Mouse (Mus musculus) lung, adult 2 months (tissue): ENCODE results near the gene Wipf1. TPM values are rescaled to one million over a fixed set of nuclear protein-coding genes. Genes with fewer than 3 reads are reported as not detected.

Experiments
- DNase-seq: peaks from one replicate; pipeline ENCODE4 v3.0.0; 2022
- H3K4me1 ChIP-seq: fragments of 200-500 bp; 2 replicates; pipeline ENCODE4 v1.6.1; 2011; ENCODE audit warnings: low read length; ENCODE audit not compliant: control insufficient read depth, insufficient read depth
- H3K4me3 ChIP-seq: fragments of 200-500 bp; replicated peaks from 2 replicates; pipeline ENCODE3; 2011; ENCODE audit warnings: low read depth, mild to moderate bottlenecking, control low read depth, low read length; ENCODE audit errors: extremely low read depth
- CTCF ChIP-seq: fragments of 200-500 bp; IDR thresholded peaks from 2 replicates; pipeline ENCODE4 v1.5.1; 2011; ENCODE audit warnings: mild to moderate bottlenecking, low read length, control low read depth; ENCODE audit not compliant: insufficient read depth
- POLR2A ChIP-seq: fragments of 200-500 bp; IDR thresholded peaks from 2 replicates; pipeline ENCODE4 v1.6.1; 2011; ENCODE audit warnings: low read depth, mild to moderate bottlenecking, control low read depth, low read length, borderline replicate concordance; ENCODE audit errors: extremely low read depth
- WGBS: fragments of 180-500 bp; shearing (Covaris S2); methylation state at CpG from one replicate; pipeline ENCODE4 v1.1.7; 2018; 5-methylcytosine and 5-hydroxymethylcytosine counted together
- polyA plus RNA-seq: library from polyadenylated mRNA; depleted of rRNA; stranded (reverse); fragments of >200 nt; gene quantifications from 2 replicates; pipeline ENCODE4 v1.2.3, GENCODE M21; 2012

The Wipf1 gene
- polyA plus RNA-seq, 1 experiment, result 23.1 TPM

DNA sequence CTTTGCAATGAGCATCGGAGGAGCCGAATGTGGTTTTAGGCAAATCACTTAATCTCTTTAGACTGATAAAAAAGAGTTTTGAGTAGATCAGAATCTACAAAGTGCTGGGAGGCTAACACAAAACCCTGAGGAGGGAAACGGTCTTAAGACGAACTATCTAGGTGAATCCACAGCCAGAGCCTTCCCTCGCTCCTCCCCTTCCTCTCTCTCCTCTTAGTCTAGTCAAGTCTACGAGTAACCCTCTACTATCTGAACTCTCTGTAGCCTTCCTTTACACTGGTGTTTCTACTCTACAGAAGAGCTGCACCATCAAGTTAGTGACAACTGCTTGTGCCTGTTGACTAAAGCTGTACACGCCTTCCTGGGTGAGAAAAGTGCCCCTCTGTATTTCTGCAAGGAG, 77.0 kb downstream of the Wipf1 start:
- Histone ChIP-seq H3K4me3 (no peak overlapping the region), H3K4me1 (peaks cover 5% of the 10 kb centered on the region; the same call in 1 of the 2 replicates)
- TF ChIP-seq POLR2A (no peak), CTCF (no peak)
- 76% methylated on average over 7 of the region's 7 CpGs for WGBS
- DNase-seq, result no peak

DNA sequence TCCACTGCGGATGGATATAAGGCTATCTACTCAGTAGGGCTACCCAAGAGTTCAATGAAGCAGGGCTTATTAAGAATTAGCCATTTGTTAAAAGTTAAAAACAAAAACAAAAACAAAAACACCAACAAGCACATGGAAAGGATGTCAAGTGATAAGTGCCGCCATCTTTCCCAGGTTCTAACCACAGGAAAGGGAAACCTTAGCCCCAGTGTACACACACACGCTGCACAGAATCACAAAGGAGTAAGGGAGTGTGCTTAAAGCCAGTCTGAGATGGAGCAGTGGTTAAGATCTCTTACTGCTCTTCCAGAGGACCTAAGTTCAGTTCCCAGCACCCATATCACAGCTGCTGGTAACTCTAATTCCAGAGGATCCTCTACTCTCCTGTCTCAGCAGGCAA, 78.0 kb downstream of the Wipf1 start:
- 95% methylated on average over 3 of the region's 3 CpGs for WGBS
- no peak for DNase-seq
- peaks cover 5% of the 10 kb centered on the region; the same call in 1 of the 2 replicates for H3K4me1 ChIP-seq
- no peak for TF ChIP-seq CTCF
- no peak for TF ChIP-seq POLR2A
- H3K4me3 ChIP-seq, result no peak overlapping the region

DNA sequence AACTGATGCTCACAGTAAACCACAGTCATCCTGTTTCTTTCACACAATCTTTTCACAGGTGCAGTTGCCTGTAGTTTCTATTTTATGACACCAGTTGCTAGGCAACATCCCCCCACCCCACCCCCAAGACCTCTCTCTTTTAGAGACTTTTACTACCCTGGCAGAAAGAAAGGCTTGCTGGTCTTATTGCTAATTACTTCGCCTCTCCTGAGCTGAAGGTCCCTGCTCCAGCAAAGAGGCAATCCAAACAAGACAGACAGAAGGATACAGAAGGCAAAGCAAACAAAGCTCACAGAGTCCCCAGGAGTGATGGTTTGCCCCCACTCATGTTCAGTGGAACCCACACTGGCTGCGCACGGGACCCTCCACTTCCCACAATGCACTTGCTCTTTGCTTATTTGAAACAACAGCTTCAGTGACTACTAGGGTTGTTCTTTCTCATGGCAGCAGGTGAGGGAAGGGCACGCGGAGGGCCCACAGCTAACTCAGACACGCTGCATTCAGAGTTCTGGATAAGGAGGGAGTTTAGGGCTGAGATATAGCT, 79.3 kb downstream of the Wipf1 start:
- no peak for TF ChIP-seq POLR2A
- no peak for TF ChIP-seq CTCF
- 61% methylated on average over 6 of the region's 6 CpGs for WGBS
- H3K4me1 ChIP-seq, result peaks cover 5% of the 10 kb centered on the region; the same call in 1 of the 2 replicates
- DNase-seq, result no peak
- no peak overlapping the region for H3K4me3 ChIP-seq

DNA sequence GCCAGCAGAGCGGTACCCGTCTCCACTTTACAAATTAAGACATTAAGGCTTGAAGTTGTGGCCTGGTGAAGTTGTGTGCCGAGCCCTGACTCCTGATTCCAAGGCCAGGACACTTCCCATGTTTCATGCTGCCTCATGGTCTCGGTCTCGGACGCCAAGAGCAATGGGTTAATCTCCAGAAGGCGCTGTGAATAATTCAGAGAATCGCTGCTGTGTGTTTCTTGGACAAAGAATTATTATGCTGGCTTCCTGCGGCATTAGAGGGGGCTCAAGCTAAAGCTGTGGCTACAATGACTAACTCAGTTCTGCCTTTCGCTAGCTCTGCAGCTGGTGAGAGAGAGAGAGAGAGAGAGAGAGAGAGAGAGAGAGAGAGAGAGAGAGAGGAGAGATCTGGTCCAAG, 85.5 kb downstream of the Wipf1 start:
- 60% methylated on average over 10 of the region's 10 CpGs for WGBS

DNA sequence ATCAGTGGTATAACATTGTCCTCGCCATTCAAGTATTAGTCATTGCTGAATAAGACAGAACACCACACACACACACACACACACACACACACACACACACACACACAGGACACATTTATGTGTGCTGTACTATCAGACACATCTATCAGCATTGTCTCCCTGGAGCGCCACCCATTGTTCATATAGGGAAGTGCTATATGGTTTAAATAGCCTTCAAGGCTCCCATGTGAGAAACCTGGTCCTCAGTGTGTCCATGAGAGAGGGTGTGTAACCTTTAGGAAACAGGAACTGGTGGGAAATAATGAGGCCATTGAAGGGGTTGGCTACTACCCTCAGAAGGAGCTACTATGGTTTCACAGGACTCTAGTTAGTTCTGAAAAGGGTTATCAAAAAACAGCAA, 87.5 kb downstream of the Wipf1 start:
- no peak for DNase-seq
- no peak overlapping the region for H3K4me3 ChIP-seq
- TF ChIP-seq POLR2A, result no peak
- TF ChIP-seq CTCF, result no peak
- no peaks in the 10 kb centered on the region; the same call in 1 of the 2 replicates for H3K4me1 ChIP-seq
- WGBS, result 86% methylated on average over 2 of the region's 2 CpGs

More for the DNA sequence above, 85.5 kb downstream of the Wipf1 start:
- H3K4me1 ChIP-seq, result no peaks in the 10 kb centered on the region; the same call in 1 of the 2 replicates
- no peak for TF ChIP-seq CTCF
- TF ChIP-seq POLR2A, result no peak
- DNase-seq, result no peak
- no peak overlapping the region for H3K4me3 ChIP-seq

DNA sequence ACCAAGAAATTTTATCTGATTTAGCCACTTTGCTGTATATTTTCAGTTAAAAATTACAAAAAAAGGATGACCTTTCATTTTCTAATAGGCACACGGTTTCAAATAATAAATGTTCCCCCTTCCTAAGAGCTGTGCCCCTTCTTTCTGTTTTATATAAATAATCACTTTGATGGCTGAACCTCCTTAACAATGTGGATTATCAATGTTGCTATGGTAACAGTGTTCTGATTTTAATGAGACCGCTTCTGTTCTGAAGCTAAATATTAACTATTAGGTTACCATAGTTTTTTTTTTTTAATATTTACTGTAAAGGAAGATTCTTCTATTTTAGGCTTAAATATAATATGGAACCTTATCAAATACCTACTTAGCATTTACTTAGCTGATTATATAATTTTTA, 89.2 kb downstream of the Wipf1 start:
- DNase-seq, result no peak
- no peaks in the 10 kb centered on the region; the same call in 1 of the 2 replicates for H3K4me1 ChIP-seq
- H3K4me3 ChIP-seq, result no peak overlapping the region
- 78% methylated on average over 2 of the region's 2 CpGs for WGBS
- TF ChIP-seq POLR2A, result no peak
- TF ChIP-seq CTCF, result no peak

DNA sequence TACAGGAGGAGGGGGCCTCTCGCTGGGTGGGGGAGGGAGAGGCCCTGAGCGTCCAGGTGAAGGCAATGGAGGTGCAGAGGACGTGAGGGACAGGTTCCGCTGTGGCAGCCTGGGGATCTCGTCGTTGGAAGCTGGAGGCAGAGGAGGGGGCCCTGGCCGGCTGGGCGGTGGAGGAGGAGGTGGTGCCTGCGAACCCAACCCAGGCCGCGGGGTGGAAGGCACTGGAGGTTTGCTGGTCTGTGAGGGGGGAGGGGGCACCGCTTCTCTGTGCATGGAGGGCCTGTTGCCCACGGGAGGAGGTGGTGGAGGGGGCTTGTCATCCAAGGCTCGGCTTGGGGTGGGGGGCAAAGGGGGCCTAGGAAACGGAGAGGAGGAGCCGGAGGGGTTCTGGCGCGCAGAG, 92.6 kb downstream of the Wipf1 start:
- no peaks in the 10 kb centered on the region; the same call in 1 of the 2 replicates for H3K4me1 ChIP-seq
- DNase-seq, result no peak
- WGBS, result 75% methylated on average over 18 of the region's 18 CpGs
- TF ChIP-seq CTCF, result no peak
- TF ChIP-seq POLR2A, result no peak
- H3K4me3 ChIP-seq, result no peak overlapping the region

DNA sequence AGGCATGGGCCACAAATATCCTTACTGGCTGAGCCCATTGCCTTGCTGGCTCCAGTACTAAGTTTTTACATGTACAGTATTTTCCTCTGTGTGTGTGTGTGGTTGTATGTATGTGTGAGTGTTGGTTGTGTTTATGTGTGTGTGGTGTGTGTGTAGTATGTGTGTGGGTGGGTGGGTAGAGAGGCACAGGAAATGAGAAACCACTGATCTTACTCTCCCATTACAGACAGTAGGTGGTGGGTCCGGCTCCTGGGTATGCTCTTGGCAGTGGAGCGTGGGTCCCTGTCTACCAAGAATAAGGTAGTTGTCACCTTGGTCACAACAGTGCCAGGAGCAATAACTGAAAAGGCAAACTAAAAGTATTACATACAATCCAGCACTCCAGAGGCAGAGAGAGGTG, 93.7 kb downstream of the Wipf1 start:
- Histone ChIP-seq H3K4me1 (no peaks in the 10 kb centered on the region; the same call in 1 of the 2 replicates), H3K4me3 (no peak overlapping the region)
- 88% methylated on average over 2 of the region's 2 CpGs for WGBS
- no peak for TF ChIP-seq CTCF
- TF ChIP-seq POLR2A, result no peak
- DNase-seq, result no peak

DNA sequence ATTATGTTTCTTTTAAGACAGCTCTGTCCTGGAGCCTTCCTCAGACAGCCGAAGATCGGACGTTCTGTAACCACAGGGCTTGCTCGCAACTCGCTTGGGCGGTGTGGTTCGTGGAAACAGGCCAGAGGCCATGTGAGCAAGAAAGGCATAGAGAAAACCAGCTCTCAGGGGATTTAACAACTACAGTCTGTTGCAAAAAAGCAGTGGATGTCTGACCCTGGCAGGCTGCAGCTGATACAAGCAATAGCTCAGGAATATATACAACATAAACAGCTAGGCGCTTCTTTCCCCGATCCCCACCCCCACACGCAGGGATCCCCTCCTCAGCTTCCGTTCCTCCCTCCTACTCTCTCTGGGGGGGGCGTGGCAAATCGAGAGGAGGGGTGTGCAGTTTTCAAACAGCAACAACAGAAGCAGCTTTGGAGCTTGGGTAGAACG, 97.6 kb downstream of the Wipf1 start:
- DNase-seq, result no peak
- 44% methylated on average over 14 of the region's 14 CpGs for WGBS
- H3K4me3 ChIP-seq, result no peak overlapping the region
- TF ChIP-seq POLR2A (no peak), CTCF (no peak)
- H3K4me1 ChIP-seq, result no peaks in the 10 kb centered on the region

DNA sequence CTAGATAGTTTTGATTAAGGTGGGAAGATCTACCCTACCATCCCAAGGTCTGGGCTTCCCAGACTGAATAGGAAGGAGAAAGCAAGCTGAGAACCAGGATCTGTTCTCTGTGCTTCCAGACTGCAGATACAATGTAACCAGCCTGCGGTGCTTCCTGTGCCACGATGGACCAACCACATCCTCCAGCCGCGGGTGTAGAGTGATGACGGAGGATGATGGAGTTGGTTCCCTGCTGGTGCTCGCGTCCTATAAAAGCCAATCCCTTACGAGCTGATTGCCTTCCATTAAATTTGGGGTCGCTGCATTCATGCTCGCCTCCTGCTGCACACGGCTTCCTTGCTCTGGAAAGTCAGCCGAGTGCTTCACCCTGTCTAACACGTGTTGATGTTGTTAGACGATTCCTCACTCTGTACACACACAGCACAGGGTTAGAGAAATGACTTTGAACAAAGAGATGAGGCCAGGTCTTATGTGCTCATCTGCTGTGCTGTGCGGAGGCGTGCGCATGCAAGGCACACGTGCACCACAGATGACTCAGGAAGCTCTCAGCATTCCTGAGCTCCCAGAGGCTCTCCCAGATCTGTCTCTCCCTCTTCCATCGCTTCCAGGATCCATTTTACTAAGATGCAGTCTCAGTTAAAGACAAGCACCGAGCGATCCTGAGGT, 100.6 kb downstream of the Wipf1 start:
- H3K4me1 ChIP-seq, result no peaks in the 10 kb centered on the region; the same call in 1 of the 2 replicates
- 59% methylated on average over 21 of the region's 21 CpGs for WGBS
- no peak overlapping the region for H3K4me3 ChIP-seq
- DNase-seq, result no peak
- TF ChIP-seq POLR2A (no peak), CTCF (no peak)
